Mouse (Mus musculus): Measurements from ENCODE around the gene Nkiras1. TPM values are rescaled to one million over a fixed set of nuclear protein-coding genes. Genes with fewer than 3 reads are reported as not detected.
A peak's percentile ranks its signal among the peaks of the same experiment; 100 is the strongest.

Nkiras1 gene
- polyA plus RNA-seq, 1 experiment, result 28.8 TPM

DNA sequence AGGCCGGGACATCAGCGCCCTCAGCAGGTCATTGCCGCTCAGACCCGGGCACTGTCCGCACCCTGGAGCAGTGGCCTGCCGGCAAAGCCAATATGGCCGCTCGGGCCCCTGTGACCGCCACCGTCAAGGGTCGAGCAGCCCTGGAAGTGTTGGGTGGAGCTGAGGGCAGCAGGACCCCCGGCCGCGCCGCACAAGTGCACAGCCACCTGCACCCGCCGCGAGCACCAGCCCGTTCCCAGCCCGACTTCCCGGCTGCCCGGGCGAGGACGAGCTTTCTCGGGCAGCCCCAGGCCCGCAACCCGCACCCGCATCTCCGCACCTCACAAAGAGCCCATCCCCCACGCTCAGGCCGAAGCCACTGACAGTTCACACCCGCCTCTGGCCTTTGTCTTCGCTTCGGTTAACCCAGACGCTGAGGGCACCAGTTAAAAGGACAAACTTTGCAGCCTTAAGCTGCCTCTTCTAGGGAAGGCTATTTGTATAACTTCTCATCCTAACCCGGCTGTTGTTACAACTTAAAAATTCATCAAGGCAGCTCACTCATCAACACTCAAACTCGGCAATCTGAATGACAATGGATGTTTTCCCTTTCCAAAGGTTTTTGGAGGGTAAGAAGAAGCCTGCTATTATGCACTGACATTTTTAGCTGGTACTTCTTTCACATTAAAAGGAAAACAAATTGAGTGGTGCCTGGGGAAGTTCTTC, 56.2 kb downstream of the Nkiras1 start:
- peak; percentile 48 for DNase-seq (ENCODE audit: low read depth)
- no peak for TF ChIP-seq CTCF (IDR thresholded peaks at IDR 0.05; ENCODE audit: borderline replicate concordance, extremely low read depth, insufficient read depth, insufficient read length)
- no peak for TF ChIP-seq POLR2A (IDR thresholded peaks at IDR 0.05; ENCODE audit: borderline replicate concordance, extremely low read depth, insufficient read depth, insufficient read length, poor library complexity, severe bottlenecking)

DNA sequence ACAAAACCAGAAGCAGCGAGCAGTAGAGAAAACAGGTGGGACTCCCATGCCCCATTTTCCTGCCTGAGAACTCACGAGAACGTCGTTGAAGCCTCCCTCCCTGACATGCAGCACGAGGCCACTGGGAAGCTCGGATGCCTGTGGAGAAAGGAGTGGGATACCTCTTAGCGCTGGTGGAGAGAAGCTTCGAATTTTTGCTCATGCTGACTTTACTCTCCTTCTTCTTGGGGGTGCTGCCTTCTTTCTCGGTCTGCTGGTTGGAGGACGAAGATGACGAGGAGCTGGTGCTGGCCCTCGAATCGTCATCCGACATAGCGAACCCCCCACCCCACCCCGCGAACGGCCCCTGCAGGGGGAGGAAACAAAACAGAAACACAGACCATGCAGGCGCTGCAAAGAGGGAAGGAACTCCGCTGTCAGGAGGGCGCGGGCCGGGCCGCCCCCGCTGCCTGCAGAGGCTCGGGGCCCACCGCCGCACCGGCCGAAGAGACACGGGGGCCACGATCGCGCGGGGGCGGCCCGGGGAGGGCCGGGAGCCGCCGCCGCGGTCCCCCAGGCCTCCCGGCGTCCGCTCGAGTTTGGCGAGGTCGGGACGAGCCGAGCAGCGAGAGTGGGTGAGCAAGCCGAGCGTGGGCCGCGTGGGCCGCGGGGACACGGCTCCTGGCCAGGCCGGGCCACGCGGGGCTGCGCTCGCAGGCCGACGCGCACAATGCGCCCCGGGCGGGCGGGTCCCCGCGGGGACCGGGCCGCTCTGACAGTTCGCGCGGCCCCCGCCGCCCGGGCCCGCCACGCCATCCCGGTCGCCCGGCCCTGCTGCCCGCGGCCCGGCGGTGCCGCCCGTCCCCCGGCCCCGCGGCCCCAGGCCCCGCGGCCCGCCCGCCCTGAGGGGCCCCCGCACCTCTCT, 60.1 kb downstream of the Nkiras1 start:
- TF ChIP-seq POLR2A (IDR thresholded peaks at IDR 0.05; ENCODE audit: borderline replicate concordance, extremely low read depth, insufficient read depth, insufficient read length, poor library complexity, severe bottlenecking) (no peak), CTCF (IDR thresholded peaks at IDR 0.05; ENCODE audit: borderline replicate concordance, extremely low read depth, insufficient read depth, insufficient read length) (no peak)
- peak; percentile 66 for DNase-seq (ENCODE audit: low read depth)

DNA sequence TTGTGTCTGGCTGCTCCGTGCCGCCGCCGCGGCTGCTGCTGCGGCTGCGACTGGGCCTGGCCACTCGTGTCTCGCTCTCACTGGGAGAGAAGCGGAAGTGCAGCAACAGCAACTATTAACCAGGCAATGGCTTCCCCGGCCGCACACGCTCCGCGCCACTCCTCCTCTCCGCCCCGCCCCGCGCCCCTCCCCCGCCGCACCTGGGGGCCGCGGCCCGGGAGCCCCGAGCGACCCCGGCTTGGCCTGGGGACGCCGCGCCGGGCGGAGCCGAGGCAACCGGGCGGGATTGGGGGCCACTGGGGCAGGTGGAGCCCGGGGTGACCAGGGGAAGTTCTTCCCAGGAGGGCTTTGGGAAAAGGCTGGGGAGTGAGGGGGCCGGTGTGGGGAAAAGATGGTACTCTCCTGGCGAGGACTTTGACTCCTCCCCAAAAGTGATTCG, 60.8 kb downstream of the Nkiras1 start, which contains the start of gene Ube2e1:
TSS of gene Ube2e1 (minus strand) at position 167 of the 439 bp plus-strand sequence.
- TF ChIP-seq POLR2A (IDR thresholded peaks at IDR 0.05; ENCODE audit: borderline replicate concordance, extremely low read depth, insufficient read depth, insufficient read length, poor library complexity, severe bottlenecking) (peak; percentile 79), CTCF (IDR thresholded peaks at IDR 0.05; ENCODE audit: borderline replicate concordance, extremely low read depth, insufficient read depth, insufficient read length) (no peak)
- DNase-seq (ENCODE audit: low read depth), result peak; percentile 85

Other genes starting within 250 kb of the Nkiras1 start
- gene Nr1d2, start 32.0 kb upstream of the Nkiras1 start, polyA plus RNA-seq (2012; rRNA removed), result 3.3 and 5.0 TPM in 2 replicates
- gene Rpl15, start 255 bp downstream of the Nkiras1 start, polyA plus RNA-seq (2012; rRNA removed), result 787 and 1,082 TPM in 2 replicates
- 135 and 149 TPM in 2 replicates for gene Ube2e1, start 60.7 kb downstream of the Nkiras1 start, polyA plus RNA-seq (2012; rRNA removed)

Measured in brain, embryonic 14.5 days (tissue).